Mouse (Mus musculus) induced T-regulatory cell, adult 2 months (primary cell): ENCODE data around the gene Rab8b.

Source experiments
- DNase-seq: peaks from one replicate; pipeline ENCODE4 v3.0.0-alpha.2; 2012; ENCODE audit warnings: low read depth

Rab8b gene

DNA sequence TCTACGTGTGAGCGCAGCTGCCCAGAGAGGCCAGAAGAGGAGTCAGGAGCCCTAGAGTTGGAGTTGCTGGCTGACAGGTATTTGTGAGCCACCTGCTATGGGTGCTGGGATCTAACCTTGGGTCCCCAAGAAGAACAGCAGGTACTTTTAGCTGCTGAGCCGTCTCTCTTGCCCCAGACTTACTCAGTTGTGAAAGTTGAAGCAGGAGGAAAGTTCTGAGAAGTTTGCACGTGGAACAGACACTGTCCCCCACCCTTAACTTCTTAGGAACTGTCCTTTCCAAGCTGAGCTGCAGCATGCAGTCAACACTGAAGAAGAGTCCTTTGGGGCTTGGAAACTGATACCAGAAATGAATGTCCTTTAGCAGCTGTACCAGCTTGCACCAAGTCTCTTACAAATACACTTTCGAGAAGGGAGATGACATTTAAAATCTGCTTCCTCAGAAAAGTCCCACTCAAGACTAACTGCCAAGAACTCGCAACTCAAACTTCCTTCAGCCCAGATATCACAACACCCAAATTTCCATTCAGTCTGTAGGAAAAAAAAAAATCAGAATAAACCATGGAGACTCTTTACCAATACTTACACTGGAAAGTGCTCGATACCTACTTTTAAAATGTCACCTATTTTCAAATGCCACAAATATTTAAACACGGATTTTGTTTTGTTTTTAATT, 2.1 kb downstream of the Rab8b start:
- peak; percentile 67 for DNase-seq

DNA sequence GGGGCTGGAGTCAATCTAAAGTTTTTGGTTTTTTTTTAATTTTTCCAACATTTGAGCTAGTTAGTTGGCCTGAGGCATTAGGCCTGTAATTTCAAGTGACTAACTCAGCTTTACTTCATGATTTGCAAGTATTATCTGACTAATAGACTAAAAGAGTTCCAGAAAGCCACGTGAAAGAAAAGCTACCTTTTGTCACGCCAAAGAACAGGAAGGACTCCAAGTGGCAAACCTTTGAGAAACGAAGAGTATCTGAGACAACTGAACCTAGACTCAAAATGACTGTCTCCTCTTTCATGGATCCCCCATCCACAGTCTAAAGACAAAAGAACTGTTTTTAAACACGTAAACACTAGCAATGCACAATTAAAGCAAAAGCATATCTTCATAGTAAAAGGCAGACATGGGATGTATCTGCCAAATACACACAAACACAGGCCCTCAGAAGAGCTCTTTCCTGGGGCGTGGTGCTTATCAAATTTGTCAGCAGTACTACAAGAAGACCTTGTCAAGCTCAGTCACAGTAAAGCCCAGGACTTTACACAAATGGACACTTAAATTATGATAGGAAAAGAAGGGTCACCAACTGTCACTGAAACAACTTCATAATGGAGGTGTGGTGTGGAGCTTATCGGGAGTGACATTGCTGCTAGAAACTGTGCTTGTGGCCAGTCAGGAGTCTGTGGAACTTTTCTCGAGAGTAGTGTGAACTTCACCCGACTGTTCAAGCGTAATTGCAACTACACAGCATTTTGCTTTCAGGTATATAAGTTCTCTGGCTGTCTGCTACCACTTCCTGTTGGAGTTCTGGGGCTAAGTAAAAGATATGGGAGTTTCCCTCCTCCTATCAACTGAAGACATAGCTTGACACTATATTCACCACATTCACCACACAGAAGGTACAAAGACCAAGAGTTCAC, 3.4 kb downstream of the Rab8b start:
- peak; percentile 91 for DNase-seq

GRCm38 (mm10) chr9:66915401-66915800, 4.1 kb downstream of the Rab8b start:
- peak; percentile 86 for DNase-seq

DNA sequence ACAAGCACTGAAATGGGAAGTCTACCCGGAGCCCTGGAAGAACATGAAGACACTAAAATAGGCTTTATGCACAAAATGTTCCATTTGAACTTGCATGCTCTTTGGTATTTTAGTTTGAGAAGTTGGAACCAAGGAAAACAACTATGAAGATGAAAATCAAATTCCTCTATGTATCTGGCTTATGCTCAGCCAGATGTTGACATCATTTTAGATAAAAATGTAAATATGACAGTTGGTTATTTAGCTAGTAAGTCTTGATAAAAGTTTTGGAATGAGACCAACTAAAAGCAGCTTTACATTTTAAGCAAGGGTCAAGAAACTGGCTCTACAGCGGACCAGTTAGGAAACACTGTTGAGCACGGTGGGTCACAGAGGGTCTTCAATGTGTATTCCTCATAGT, 4.9 kb downstream of the Rab8b start:
- DNase-seq = peak; percentile 38

- DNase-seq = peak; percentile 60
Measured at GRCm38 (mm10) chr9:66913254-66913934, 6.1 kb downstream of the Rab8b start.

DNA sequence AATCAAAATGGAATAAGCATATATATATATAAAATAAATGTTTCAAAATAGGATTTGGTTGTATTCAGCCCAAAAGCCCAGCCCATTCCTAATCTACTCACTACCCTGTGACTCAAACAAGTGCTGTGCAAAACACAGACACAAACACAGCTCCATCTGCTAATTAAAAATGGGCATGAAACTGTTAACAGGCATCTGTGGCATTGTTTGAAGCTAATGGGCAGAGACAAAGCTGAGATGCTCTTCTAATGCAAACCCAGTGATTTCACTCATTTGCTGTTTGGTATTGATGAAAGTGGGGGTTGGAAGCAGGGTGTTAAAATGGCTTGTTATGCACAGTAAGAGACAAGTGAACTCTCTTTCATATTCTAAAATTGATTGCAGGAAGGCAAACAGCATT, 7.2 kb downstream of the Rab8b start:
- DNase-seq = peak; percentile 37

- peak; percentile 76 for DNase-seq
Measured at GRCm38 (mm10) chr9:66910677-66911076, 8.8 kb downstream of the Rab8b start.

DNA sequence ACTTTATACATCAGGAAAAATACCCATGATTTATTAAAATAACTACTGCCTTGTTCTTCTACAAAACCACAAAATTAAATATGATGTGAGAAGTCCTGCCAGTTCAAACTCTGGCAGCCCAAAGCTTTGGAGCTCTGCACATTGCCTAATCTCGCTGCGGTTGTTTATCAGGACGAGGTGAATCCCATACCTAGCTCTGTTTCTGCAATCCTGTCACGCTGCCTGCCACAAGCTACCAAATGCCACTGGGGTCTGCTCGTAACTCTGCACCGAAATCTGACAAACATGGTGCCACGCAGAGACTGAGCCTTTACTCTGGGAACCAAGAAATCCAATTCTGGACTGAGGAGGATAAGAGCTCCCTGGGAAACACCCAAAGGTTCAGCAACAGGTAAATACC, 9.6 kb downstream of the Rab8b start:
- peak; percentile 42 for DNase-seq

DNA sequence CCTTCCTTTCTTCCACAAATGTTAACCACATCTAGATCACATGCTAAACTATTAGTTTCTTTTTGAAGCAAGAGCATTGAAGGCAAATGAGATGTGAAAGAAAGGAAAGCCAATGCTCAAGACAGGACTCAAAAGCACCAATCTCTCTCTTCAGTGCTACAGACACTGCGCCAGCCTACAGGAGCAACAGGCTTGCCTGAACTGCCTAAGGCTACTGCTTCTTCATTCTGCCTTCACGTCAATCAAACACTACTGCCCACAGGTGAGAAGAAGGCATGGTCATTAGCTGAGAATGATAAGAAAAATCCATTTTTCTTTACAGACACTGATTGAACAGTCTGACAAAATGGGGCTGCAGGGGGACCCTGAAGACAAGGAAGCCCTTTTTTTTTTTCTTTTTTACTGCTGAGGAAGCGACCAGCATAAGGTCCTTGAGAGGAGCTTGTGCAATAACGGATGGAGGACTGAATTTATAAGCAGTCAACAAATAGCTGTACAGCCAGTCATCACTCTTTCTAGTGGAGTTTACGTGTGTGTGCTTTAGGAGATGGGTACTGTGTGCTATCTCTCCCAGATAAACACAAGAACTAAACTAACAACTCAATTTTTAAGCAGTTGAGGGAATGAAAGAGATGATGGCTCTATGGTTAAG, 11.6 kb downstream of the Rab8b start:
- peak; percentile 52 for DNase-seq

- peak; percentile 28 for DNase-seq
Measured at GRCm38 (mm10) chr9:66907126-66907525, 12.4 kb downstream of the Rab8b start.

DNA sequence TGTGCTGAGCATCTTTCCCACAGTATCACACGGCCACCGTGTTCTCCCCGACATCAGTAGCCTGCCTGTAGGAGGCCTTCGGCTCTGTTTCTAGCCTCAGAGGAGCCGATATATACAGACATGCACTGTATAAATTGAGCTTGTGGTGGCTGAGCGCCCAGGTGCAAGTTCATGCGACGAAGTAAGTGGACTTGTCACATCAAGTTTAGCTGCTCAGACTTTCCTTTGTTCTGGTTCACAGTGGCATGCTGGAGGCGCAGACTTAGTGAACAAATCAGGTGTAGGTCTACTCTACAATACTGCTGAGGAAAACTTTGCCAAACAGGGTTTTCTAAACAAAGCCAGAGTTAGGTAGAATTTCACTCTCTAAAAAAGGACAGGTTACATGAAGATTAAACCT, 13.5 kb downstream of the Rab8b start:
- peak; percentile 45 for DNase-seq

GRCm38 (mm10) chr9:66899526-66899925, 20.0 kb downstream of the Rab8b start:
- no peak for DNase-seq

DNA sequence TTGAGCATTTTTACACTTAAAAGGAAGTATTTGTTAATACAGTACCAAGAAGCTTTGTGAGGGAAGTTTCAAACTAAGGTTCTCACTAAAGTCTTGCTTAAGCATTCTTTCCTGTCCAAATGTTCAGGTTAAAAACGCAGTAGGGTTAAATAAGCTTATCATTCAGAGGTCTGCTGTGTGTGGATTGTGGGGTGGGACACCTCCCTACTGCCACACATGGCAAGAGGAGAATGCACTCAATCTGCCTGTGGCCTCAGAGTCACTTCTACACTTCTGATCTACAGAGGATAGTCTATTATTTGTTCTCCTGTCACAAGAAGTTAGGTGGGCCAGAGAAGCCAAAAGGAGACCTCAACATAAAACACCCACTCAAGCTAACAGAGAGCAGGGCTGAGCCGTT, 20.4 kb downstream of the Rab8b start:
- peak; percentile 73 for DNase-seq

GRCm38 (mm10) chr9:66897851-66898250, 21.6 kb downstream of the Rab8b start:
- DNase-seq = peak; percentile 89

- peak; percentile 27 for DNase-seq
Measured at GRCm38 (mm10) chr9:66896951-66897350, 22.5 kb downstream of the Rab8b start.

GRCm38 (mm10) chr9:66895995-66896394, 23.5 kb downstream of the Rab8b start:
- DNase-seq = peak; percentile 82

DNA sequence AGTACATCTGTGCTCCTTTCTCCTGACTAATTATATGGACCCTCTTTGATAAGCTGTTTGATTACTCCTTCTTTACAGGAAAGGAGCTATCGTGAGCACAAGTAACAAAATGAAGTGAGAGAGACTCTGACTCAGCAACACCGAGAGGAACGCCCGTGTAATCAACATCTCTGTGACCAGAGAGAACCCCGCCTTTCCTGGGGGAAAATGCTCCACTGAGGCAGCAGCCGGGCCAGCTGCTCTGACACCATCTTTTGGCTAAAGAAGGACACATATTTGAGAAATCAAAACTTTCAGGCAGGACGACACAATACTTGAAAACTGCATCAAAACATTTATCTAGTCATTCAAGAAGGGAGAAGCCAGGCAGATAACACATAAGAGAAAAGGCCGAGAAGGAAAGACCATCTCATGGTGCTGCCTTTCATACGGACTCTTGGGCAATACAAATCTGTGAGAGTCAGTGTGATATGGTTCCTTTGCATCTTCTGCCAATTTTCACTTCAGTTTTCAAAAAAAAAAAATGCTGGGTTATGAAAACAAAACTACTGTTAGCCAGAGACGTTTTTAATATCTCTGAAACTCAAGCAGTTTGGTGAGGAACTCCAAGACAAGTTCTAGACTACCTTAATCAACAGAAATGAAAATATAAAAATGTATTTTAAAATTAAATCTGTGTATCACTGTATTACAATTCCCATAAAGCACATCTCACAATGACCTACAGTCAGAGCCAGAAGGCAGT, 24.3 kb downstream of the Rab8b start:
- DNase-seq = peak; percentile 76

DNA sequence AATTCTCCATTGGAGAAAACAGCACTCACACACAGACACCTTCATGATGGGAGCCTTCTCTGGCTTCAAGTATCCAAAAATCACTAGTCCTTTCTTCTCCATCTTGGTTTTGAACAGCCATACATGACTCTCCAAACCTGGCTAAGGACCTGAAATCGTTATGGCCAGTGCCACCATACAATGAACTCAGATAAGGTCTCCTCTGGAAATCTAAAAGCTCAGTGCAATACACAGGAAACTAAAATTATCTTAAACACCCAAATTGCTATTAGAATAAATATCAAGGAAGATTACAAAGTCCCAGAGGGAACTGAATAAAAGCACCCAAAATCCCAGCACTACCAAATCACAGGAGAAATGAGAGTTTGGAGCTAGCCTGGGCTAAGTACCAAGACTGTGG, 25.1 kb downstream of the Rab8b start:
- no peak for DNase-seq

- DNase-seq = peak; percentile 55
Measured at GRCm38 (mm10) chr9:66892456-66892855, 27.0 kb downstream of the Rab8b start.

DNA sequence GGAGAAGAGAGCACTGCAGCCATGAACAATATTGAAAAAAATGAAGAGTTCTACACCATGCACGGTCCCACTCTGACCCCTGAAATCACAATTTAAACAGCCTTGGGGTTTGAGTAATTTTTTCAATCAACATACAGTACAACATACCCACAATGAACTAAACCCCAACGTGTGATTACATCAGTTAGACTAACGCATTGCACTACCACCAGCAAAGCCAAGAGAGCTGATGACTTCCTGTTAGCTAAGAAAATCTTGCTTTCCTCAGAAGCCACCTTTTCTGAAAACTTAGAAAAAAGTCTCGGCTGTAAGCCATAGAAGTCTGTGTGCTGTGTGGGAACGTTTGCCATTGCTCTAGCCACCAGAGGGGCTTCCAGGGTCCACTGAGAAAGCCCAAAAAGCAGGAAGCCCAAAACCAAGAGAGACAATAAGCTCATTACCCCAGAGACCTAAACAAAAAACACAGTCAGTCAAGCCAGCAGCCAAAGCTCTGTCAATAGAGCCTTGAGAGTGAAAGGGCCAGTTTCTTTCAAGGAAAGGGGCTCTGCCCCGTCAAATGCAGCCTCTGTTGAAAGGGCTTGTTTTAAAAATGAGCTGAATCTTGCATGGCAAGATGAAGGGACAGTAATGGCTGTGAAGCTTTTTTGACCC, 31.4 kb downstream of the Rab8b start:
- peak; percentile 83 for DNase-seq
